Mouse (Mus musculus) left cerebral cortex, postnatal 25 days (tissue): ENCODE results near the gene Tcl1b4. TPM values are rescaled to one million over a fixed set of nuclear protein-coding genes. Genes with fewer than 3 reads are reported as not detected.

Source experiments
- DNase-seq, 2 experiments: peaks; one replicate each; pipeline ENCODE4 v3.0.0; 2022; ENCODE audit warnings: low spot score in 2 of 2, mixed read lengths in 1 of 2
- intact Hi-C: fragments of 180-260 bp; cut with DNase I; formaldehyde crosslinking; loops from one replicate; pipeline ENCODE4 v1.15.1; 2025
- total RNA-seq, 2 experiments: library from RNA; stranded (reverse); gene quantifications; 2 replicates each; pipeline ENCODE4 v1.2.3; 2021

The Tcl1b4 gene
- total RNA-seq, 2 experiments from 2014 or later, result not detected

- DNase-seq, result no peak
- intact Hi-C loops, result no loop called here
Measured at GRCm38 (mm10) chr12:105235091-105235490, 33.3 kb downstream of the Tcl1b4 start.

GRCm38 (mm10) chr12:105239060-105239459 is 37.3 kb downstream of the Tcl1b4 start:
- no peak for DNase-seq
- intact Hi-C loops, result no loop called here

- intact Hi-C loops, result no loop called here
- no peak for DNase-seq
Measured at GRCm38 (mm10) chr12:105248763-105249233, 47.0 kb downstream of the Tcl1b4 start.

DNA sequence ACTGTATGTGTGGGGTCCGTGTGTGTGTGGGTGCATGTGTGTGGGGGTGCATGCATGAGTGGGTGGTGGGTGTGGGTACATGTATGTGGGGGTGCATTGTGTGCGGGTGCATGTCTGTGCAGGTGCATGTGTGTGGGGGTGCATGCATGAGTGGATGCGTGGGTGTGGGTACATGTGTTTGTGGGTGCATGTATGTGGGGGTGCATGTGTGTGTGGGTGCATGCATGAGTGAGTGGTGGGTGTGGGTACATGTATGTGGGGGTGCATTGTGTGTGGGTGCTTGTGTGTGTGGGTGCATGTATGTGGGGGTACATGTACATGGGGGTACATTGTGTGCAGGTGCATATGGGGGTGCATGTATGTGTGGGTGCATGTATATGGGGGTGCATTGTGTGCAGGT is 52.0 kb downstream of the Tcl1b4 start:
- DNase-seq, result no peak
- intact Hi-C loops, result no loop called here

Other genes starting within 250 kb of the Tcl1b4 start
- 1 to 10 TPM in 1 of 2 experiments, under 1 TPM in 1; 0.98 to 1.3 TPM for gene Syne3, start 192.1 kb upstream of the Tcl1b4 start, total RNA-seq
- 10 to 100 TPM; 50.8 to 53.6 TPM for gene Glrx5, start 169.3 kb upstream of the Tcl1b4 start, total RNA-seq
- gene Tcl1b2, start 55.9 kb upstream of the Tcl1b4 start, total RNA-seq, result not detected
- gene Tcl1b1, start 42.3 kb upstream of the Tcl1b4 start, total RNA-seq, result not detected
- gene Tcl1b5, start 25.6 kb upstream of the Tcl1b4 start, total RNA-seq, result not detected
- not detected for gene Tcl1b3, start 10.9 kb upstream of the Tcl1b4 start, total RNA-seq
- not detected for gene Tcl1, start 20.8 kb downstream of the Tcl1b4 start, total RNA-seq
- gene Tunar, start 131.9 kb downstream of the Tcl1b4 start, total RNA-seq, result 10 to 100 TPM; 11.1 to 12.1 TPM